8 mouse cellular contexts compared by ENCODE assay signal in genomic region chr2:19519768-19520167, GRCm38 (mm10). TPM values are rescaled to one million over a fixed set of nuclear protein-coding genes. Genes with fewer than 3 reads are reported as not detected.
A peak's percentile ranks its signal among the peaks of the same experiment; 100 is the strongest.
DNase-seq lines count a peak whose midpoint lies in the region; ATAC-seq and TF ChIP-seq lines count a peak whose summit lies in the region.

No protein-coding gene starts in this region.

- H3K9me3 ChIP-seq in embryonic facial prominence, embryonic 14.5 days (ENCODE audit: control insufficient read depth, low read length), result no peaks in the 10 kb centered on the region
- no peaks in the 10 kb centered on the region for H3K9me3 ChIP-seq in hindbrain, embryonic 11.5 days (ENCODE audit: control insufficient read depth, low read length)

- H3K4me2 ChIP-seq in embryonic facial prominence, embryonic 14.5 days (ENCODE audit: low read depth, low read length), result no peak overlapping the region
- no peak overlapping the region for H3K4me2 ChIP-seq in hindbrain, embryonic 11.5 days (replicated peaks; ENCODE audit: low read depth, low read length)

- DNase-seq in heart, adult 2 months, result peak; percentile 13 to 22
- DNase-seq in heart, postnatal 25 days (ENCODE audit: low spot score), result no peak
- DNase-seq in embryonic facial prominence, embryonic 14.5 days (ENCODE audit: low spot score), result peak; percentile 68
- peak; percentile 82 for DNase-seq in hindbrain, embryonic 11.5 days (ENCODE audit: low spot score)
- DNase-seq in layer of hippocampus, adult 9-10 months (ENCODE audit: low spot score), result peak; percentile 60
- DNase-seq in right cerebral cortex, postnatal 10 days (ENCODE audit: low spot score in 2 of 2), result peak; percentile 77 to 78

- WGBS in heart, adult 2 months, result 6% methylated on average over 7 of the region's 7 CpGs
- 3% methylated on average over 7 of the region's 7 CpGs for WGBS in embryonic facial prominence, embryonic 14.5 days
- WGBS in hindbrain, embryonic 11.5 days, result 8% methylated on average over 7 of the region's 7 CpGs

- TF ChIP-seq EP300 in heart, adult 2 months (IDR thresholded peaks at IDR 0.05; ENCODE audit: insufficient read depth, low read depth, low read length), result no peak

- TF ChIP-seq POLR2A in heart, adult 2 months (IDR thresholded peaks at IDR 0.05; ENCODE audit: insufficient read depth, low read depth, low read length), result no peak
- no peak for TF ChIP-seq POLR2A in bone marrow macrophage, adult 2 months (IDR thresholded peaks at IDR 0.05; ENCODE audit: borderline replicate concordance, low read depth, low read length)

- ATAC-seq in embryonic facial prominence, embryonic 14.5 days (ENCODE audit: low read depth), result peak; percentile 72; the same call in 1 of the 2 replicates
- ATAC-seq in hindbrain, embryonic 11.5 days (ENCODE audit: low FRiP score), result peak; percentile 86
- peak; percentile 64 for ATAC-seq in megakaryocyte, adult 5-6 weeks (ENCODE audit: poor library complexity, severe bottlenecking)

- H3K79me2 ChIP-seq in heart, adult 2 months (replicated peaks; ENCODE audit: control insufficient read depth, insufficient read depth, low read length), result no peaks in the 10 kb centered on the region

- no peak overlapping the region for H3K4me3 ChIP-seq in heart, adult 2 months
- no peak overlapping the region for H3K4me3 ChIP-seq in bone marrow macrophage, adult 2 months (ENCODE audit: insufficient read depth, low read length)
- H3K4me3 ChIP-seq in embryonic facial prominence, embryonic 14.5 days (ENCODE audit: low read depth, low read length), result no peak overlapping the region
- no peak overlapping the region for H3K4me3 ChIP-seq in hindbrain, embryonic 11.5 days (ENCODE audit: low read depth, low read length)

- H3K4me1 ChIP-seq in heart, adult 2 months (ENCODE audit: control insufficient read depth, insufficient read depth, low read length), result no peaks in the 10 kb centered on the region
- no peaks in the 10 kb centered on the region for H3K4me1 ChIP-seq in bone marrow macrophage, adult 2 months (ENCODE audit: control insufficient read depth, insufficient read depth, low read length)
- no peaks in the 10 kb centered on the region for H3K4me1 ChIP-seq in embryonic facial prominence, embryonic 14.5 days (ENCODE audit: control insufficient read depth, insufficient read depth, low read length)
- no peaks in the 10 kb centered on the region; the same call in 1 of the 2 replicates for H3K4me1 ChIP-seq in hindbrain, embryonic 11.5 days (replicated peaks; ENCODE audit: control insufficient read depth, insufficient read depth, low read length)

- no peak overlapping the region for H3K27ac ChIP-seq in heart, adult 2 months
- no peak overlapping the region for H3K27ac ChIP-seq in bone marrow macrophage, adult 2 months (ENCODE audit: insufficient read depth, low read depth, low read length)
- no peak overlapping the region for H3K27ac ChIP-seq in embryonic facial prominence, embryonic 14.5 days (replicated peaks; ENCODE audit: low read depth, low read length)
- no peak overlapping the region for H3K27ac ChIP-seq in hindbrain, embryonic 11.5 days (ENCODE audit: low read depth, low read length)

- H3K36me3 ChIP-seq in heart, adult 2 months (ENCODE audit: control insufficient read depth, insufficient read depth, low read length), result no peaks in the 10 kb centered on the region
- no peaks in the 10 kb centered on the region for H3K36me3 ChIP-seq in embryonic facial prominence, embryonic 14.5 days (ENCODE audit: control insufficient read depth, insufficient read depth, low read length)
- no peaks in the 10 kb centered on the region for H3K36me3 ChIP-seq in hindbrain, embryonic 11.5 days (ENCODE audit: control insufficient read depth, insufficient read depth, low read length)

- no peak overlapping the region for H3K9ac ChIP-seq in heart, adult 2 months (ENCODE audit: low read depth, low read length)
- no peak overlapping the region for H3K9ac ChIP-seq in embryonic facial prominence, embryonic 14.5 days (ENCODE audit: low read depth, low read length)
- H3K9ac ChIP-seq in hindbrain, embryonic 11.5 days (ENCODE audit: low read depth, low read length), result no peak overlapping the region

- peaks cover 1% of the 10 kb centered on the region; the same call in 1 of the 2 replicates for H3K27me3 ChIP-seq in heart, adult 2 months (ENCODE audit: control insufficient read depth, insufficient read depth, low read length)
- H3K27me3 ChIP-seq in embryonic facial prominence, embryonic 14.5 days (replicated peaks; ENCODE audit: control insufficient read depth, insufficient read depth, low read length), result 0 out of 2 replicates have a peak, but pooled peaks cover 7% of the 10 kb centered on the region
- peaks cover 4% of the 10 kb centered on the region for H3K27me3 ChIP-seq in hindbrain, embryonic 11.5 days (ENCODE audit: control insufficient read depth, insufficient read depth, low read length)

- peak; percentile 76 for TF ChIP-seq CTCF in heart, adult 2 months (IDR thresholded peaks at IDR 0.05)
- TF ChIP-seq CTCF in bone marrow macrophage, adult 2 months (IDR thresholded peaks at IDR 0.05; ENCODE audit: low read depth, low read length), result peak; percentile 35

- intact Hi-C loops in heart, adult 2 months (cut with DNase I), result loop anchor here (2.0 to 10.0 kb wide), 2 partner anchors 105 to 395 kb away; no protein-coding TSS in a partner anchor
- intact Hi-C loops in heart, postnatal 25 days (cut with DNase I), result loop anchor here (1.0 kb wide), 1 partner anchor 104 kb away; no protein-coding TSS in a partner anchor

RNA-seq across cellular contexts. Expression of gene 4921504E06Rik, which starts 33.9 kb away (rescaled TPM):
- not detected for total RNA-seq in heart, adult 2 months (2021)
- not detected in 2 replicates for polyA plus RNA-seq in heart, adult 2 months (2012; rRNA removed)
- not detected for total RNA-seq in heart, postnatal 25 days (2021)
- not detected in 2 replicates for polyA plus RNA-seq in bone marrow macrophage, adult 2 months (2012; ENCODE audit: insufficient read depth, insufficient read length, missing spikeins)
- 0.14 TPM in 1 of 2 replicates, not detected in the other for polyA plus RNA-seq in embryonic facial prominence, embryonic 14.5 days (2014; fragmentation: Nextera tagmentation; extraction: Ambion mirVana)
- 0.24 and 0.36 TPM in 2 replicates for polyA plus RNA-seq in hindbrain, embryonic 11.5 days (2014; fragmentation: Nextera tagmentation; extraction: Ambion mirVana)
- total RNA-seq in megakaryocyte, adult 5-6 weeks (2015), result not detected in 2 replicates
- total RNA-seq in megakaryocyte, adult 5-6 weeks (2017), result not detected in 2 replicates
